Mouse (Mus musculus) mesoderm, embryonic 11.5 days (tissue): Measurements from ENCODE around the gene Lrp3.
"Not testable (repeated sequence)": the region's sequence is repeated elsewhere in the genome, so short reads cannot be mapped to it uniquely, and the experiment has no call there.

ENCODE experiments used
- DNase-seq: peaks from one replicate; pipeline ENCODE4 v3.0.0-alpha.2; 2012; ENCODE audit warnings: low read depth, low spot score

Gene Lrp3

DNA sequence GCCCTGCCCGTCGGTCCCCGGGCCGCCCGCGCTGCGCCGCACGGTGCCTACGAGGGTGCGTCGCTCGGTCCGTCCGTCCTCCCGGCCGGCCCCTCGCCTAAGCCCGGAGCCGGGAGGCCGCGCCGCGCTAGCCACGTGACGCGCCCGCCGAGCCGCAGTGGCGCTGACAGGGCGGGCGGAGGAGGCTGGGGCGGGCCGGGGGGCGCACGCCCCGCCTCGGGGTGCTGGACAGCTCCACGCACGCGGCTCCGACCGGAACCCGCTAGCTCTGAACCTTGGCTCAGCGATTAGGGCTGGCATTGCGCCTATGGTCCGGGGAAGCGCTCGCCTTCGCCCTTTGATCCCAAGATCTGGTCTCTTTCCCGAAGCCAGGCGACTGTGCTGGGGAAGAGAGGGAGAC lies at the start of gene Lrp3:
Gene Lrp3 (minus strand): TSS at position 274 of the 400 bp plus-strand sequence.
- peak; percentile 81 for DNase-seq

DNA sequence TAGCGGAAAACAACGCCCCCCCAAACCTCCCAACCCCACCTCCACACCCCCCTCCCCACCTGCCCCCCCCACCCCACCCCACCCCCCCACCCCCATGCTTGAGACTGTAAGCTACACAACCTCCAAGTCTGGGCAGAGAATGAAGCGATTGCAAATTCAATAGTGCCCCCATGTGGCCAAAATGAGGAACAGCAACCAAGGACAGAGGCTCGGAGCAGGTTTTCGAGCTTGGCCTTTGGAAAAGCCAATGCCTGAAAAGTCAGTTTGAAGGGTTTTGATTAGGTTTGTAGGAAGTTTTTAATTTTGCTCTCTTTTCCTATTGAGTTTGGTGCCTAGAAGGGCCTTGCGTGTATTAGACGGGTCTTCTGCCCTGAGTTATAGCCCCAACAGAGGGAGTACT lies 49.4 kb upstream of the Lrp3 start:
- peak; percentile 67 for DNase-seq

- no peak for DNase-seq
Observed at GRCm38 (mm10) chr7:35263595-35264489, 48.5 kb upstream of the Lrp3 start.

- DNase-seq = peak; percentile 21
Observed at GRCm38 (mm10) chr7:35259384-35259783, 44.1 kb upstream of the Lrp3 start.

DNA sequence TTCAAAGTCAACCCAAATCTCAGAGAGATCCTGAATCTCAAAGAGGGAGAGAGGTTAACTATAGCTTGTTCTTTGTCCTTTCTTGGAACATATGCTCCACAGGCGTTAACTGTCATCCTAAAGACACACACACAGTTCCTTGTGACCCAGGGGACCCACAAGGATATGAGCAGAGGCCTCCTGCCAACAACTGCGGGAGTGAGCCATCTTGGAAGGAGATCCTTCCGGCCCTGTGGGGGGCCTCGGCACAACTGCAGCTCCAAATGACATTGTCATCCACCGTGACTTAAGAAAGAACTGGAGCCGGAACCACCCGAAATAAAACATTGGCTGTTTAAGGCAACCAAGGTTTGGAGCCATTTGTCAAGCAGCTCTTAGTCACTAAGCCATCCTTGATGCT lies 43.0 kb upstream of the Lrp3 start:
- no peak for DNase-seq

GRCm38 (mm10) chr7:35252041-35252558 lies 36.8 kb upstream of the Lrp3 start:
- peak; percentile 67 for DNase-seq

DNA sequence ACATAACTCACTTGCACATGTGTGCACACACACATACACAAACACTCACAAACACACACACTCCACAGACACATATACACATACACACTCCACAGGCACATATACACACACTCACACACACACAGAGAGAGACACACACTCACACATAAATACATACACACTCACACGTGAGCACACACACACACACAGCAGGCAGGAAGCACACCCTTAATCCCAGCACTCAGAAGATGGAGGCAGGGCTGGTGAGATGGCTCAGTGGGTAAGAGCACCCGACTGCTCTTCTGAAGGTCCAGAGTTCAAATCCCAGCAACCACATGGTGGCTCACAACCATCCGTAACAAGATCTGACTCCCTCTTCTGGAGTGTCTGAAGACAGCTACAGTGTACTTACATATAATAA lies 22.6 kb upstream of the Lrp3 start:
- DNase-seq = not testable (repeated sequence)

DNA sequence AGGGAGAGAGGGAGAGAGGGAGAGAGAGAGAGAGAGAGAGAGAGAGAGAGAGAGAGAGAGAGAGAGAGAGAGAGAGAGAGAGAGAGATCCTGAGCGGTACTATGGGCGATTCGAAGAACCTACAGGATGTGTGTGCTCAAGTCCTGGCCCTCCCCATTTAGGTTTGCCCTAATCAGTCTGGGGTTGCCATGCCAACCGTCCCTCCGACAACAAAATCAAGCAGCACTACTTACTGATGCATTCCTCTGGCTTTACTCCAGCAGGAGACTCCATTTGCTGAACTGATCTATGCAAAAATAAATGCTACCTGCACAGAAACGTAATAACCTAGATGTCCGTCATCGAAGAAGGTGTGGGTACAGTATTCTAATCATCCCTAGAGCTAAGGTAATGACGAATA lies 20.0 kb upstream of the Lrp3 start:
- peak; percentile 80 for DNase-seq

DNA sequence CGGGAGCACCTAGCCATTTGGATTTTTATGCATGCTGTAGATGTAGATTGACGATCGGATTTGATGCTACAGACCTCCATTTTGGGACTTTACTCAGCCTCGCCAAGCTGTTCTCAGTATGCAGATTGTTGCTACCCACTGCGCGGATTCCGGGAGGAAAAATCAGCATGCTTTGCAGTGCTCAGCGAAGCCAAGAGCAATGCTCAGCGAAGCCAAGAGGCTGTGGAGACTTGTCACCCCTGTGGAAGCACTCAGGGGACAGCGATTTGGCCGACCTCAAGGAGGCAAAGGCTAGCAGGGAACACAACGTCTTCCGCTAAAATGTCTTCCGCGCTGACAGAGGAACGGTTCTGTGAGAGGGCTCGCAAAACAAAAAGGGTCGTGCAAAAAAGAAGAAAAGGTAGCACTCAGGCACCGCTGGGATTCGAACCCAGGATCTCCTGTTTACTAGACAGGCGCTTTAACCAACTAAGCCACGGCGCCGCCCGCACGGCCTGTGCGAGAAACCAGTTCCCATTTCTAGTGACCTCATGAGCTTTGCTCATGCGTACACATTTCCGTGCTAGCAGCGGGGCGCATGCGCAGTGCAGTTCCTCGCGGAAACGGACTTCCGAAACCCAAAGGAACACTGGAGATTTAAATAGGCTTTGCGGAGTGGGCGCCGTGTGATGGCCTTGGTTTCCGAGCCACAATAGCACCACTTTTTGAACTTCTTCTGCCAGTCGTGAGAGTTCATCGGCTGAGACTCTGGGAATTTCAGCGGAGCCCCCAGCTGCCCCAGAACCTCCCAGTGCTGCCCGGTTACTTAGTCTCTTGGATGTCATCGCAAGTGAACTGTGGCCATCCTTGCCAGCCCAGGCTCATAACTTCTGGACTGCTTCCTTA lies 19.3 kb upstream of the Lrp3 start:
- DNase-seq = peak; percentile 98

DNA sequence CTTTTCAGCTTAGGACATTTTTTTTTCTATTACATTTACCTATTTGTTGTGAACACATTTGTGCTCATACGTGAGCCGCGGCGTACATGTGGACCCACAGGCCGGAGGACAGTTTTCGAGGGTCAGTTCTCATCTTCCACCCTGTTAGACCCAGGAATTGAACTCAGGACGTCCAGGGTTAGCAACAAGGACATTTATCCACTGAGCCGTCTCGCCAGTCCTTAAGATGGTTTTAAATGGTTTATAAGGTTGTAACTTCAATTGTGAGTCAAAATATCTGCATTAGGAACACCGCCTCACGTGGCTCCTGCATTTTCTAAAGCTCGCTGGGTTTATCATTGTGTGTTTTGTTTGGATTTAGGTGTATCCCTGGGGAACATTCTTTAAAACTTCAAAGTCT lies 18.6 kb upstream of the Lrp3 start:
- no peak for DNase-seq

DNA sequence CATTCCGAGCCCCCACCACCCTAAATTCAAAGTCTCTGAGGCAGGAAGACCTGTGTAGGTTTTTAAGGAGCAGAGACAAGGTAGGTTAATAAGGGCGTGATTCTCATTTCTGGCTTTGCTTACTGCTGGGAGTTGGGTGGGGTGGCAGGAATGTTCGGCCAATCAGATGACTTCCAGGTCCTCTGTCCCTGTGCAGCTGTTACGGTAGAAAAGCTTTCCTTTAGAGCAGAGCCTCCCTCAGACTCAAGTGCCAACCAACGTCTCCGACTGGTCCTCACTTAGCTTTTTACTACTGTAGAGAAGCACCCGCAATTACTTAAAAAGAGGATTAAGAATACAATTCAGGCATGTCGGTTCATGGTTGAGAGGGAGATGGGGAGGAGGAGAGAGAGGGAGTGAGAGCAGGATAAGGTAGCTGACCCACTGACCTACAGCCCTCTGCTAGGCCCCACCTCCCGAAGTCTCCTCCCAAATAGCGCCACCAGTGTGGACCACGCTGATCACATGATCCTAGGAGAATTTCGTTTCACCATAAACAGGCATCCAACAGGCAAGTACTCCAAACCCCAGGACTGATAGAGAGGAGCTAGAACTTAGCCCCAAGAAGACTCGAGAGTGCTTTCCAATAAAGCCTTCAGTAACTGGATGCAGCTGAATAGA lies 17.6 kb upstream of the Lrp3 start:
- no peak for DNase-seq

GRCm38 (mm10) chr7:35230333-35230732 lies 15.0 kb upstream of the Lrp3 start:
- DNase-seq = peak; percentile 55

GRCm38 (mm10) chr7:35220694-35221365 lies 5.5 kb upstream of the Lrp3 start:
- DNase-seq = no peak

- no peak for DNase-seq
Observed at GRCm38 (mm10) chr7:35215731-35216130, 433 bp upstream of the Lrp3 start.

DNA sequence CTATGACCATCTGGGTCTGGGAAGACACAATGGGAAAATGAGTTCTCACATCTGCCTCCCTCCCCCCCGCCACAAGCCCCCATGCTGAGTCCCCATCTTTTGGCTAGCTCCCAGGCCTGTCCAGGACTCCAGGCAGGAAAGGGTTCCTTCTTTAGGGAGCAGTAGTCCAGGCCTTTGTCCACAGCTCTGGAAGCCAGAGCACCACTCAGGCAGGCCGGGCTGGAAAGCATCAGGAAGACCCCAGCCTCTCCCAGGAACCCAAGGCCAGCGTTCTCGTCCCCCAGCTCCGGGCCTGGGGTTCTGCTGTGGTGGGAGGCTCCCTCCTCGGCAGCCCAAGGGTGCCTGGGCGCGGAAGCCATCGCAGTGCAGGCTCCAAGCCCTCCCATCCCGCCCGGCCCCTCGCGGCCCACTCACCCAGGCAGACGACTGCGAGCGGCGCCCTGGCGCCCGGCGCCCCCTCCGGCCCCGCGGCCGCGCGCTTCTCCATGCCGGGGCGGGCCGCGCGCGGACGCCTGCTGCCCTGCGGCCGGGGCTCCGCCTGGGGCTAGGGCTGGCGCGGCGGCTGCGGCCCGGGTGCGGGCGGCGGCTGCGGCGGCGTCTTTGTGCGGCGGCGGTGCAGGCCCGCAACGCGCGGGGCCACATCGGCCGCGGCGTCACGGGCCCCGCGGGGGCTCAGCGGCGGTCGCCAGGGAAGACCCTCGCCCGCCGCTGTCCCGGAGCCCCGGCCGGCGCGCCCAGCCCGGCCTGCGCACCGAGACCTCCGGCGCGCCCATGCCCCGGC lies 666 bp downstream of the Lrp3 start:
- DNase-seq = peak; percentile 50

DNA sequence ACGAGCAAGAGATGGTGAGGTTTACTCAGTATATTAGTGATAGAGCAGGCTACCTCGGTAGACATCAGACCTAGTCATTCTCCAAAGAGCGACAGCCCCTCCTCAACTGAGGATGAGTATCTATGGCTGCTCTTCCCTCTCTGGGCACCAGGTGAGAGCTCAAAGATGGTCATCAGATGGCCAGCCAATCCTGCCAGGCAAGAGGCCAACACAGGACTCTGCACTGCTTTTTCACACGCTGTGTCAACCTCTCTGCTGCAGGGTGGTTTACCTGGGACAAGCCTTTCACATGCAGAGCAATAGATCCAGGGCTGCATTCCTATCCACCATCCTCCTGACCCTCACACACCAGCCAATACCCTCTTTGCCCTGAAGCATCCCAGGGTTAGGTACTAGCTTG lies 3.5 kb downstream of the Lrp3 start:
- DNase-seq = no peak

GRCm38 (mm10) chr7:35199755-35200154 lies 15.5 kb downstream of the Lrp3 start:
- no peak for DNase-seq

DNA sequence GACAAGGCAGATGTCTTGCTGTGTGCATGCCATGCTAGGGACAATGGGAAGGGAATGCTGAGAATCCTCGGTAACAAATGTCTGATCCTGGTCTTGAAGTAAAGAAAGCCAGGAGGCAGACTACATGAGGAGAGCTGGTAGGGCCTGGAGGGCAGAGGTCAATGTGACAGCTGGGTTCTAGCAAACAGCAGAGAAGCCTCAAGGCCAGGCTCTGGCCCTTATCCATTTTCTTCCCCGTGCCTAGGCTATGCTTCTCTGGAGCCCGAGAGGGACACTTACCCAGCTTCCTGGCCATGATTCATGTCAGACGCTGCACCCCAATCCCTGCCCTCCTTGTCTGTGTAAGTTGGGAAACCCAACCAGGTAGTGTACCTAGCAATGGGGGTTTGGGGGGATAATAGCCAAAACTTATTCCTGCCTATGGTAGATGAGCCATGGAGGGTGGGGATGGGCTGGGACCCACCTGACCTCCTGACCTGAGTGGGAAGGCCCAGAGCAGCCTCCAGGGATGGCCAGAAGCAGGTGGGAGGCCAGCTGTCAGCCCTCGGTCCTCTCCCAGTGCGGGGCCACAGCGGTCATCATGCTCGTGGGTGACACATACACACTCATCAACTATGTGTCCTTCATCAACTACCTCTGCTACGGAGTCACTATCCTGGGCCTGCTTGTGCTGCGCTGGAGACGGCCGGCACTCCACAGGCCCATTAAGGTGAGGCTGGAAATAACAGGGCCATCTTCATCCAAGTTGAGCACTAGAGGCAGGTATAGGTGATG lies 16.1 kb downstream of the Lrp3 start:
- DNase-seq = no peak

GRCm38 (mm10) chr7:35197022-35197421 lies 18.3 kb downstream of the Lrp3 start:
- no peak for DNase-seq

DNA sequence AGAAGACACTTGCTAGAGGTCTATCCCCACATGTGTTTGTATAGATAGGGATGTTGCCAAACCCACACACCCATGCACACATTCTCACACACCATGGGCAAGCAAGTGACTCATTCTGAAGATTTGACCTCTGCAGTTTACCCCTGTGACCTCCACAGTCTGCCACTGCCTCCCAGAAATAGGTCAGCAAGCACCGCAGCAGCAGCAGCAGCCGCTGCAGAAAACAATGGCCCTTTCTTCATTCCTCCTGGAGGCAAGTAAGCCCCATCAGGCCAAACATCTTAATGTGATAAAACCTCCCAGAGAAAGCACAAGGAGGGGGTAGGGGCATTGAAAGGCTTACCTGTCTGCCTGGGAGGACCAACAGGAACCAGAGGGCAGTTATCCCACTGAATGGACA lies 24.0 kb downstream of the Lrp3 start:
- DNase-seq = peak; percentile 27
